Mouse (Mus musculus) mature B cell (primary cell): ENCODE measurements around the gene Ntn4.

ENCODE experiments used
- in situ Hi-C: fragments of 300-500 bp; cut with MboI; formaldehyde crosslinking; loops from 2 replicates; pipeline ENCODE4 v1.14.3; 2019

The Ntn4 gene

GRCm38 (mm10) chr10:93641821-93642746, 1.6 kb downstream of the Ntn4 start:
- in situ Hi-C loops = no loop called here

GRCm38 (mm10) chr10:93642897-93643296, 2.4 kb downstream of the Ntn4 start:
- in situ Hi-C loops = no loop called here

GRCm38 (mm10) chr10:93644451-93644941, 4.0 kb downstream of the Ntn4 start:
- in situ Hi-C loops = no loop called here

DNA sequence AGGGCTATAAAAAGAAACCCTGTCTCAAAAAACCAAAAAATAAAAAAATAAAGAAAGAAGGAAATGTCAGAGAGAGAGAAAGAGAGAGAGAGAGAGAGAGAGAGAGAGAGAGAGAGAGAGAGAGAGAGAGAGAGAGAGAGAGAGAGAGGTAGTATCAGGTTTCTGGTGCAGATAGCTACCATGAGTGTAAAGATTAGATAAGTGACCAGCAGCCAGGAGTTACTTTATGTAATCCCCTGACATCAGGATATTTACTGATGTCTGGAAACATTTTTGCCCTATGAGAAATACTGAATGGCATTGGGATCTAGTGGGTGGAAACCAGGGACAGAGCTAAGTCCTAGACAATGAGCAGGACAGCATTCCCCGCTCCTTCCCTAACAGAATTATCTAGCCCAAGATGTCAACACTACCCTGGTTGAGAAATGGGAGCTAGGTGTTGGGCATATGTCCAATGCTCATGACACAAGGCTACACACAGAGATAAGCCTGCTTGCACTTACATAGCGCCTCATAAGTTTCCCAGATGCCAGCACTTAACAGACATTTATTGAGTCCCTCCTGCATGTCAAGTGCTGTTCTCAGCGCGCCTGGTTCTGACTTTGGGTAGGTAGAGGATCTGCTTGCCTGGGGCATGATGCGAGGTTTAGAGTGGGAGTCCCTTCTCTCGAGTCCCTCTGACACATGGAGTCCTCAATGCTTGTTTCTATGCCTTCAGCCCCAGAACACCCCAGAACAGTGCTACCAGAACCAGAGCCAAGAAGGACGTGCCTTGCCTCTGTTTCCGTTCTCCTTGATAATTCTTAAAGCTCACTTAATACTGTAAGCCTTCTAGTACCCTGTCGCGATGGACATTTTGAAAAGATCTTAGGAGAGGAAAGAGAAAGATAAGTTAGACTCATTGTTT, 7.4 kb downstream of the Ntn4 start:
- in situ Hi-C loops = no loop called here

- in situ Hi-C loops = no loop called here
These were observed 8.2 kb downstream of the Ntn4 start for GRCm38 (mm10) chr10:93648598-93649102.

GRCm38 (mm10) chr10:93649127-93649526, 8.6 kb downstream of the Ntn4 start:
- in situ Hi-C loops = no loop called here

DNA sequence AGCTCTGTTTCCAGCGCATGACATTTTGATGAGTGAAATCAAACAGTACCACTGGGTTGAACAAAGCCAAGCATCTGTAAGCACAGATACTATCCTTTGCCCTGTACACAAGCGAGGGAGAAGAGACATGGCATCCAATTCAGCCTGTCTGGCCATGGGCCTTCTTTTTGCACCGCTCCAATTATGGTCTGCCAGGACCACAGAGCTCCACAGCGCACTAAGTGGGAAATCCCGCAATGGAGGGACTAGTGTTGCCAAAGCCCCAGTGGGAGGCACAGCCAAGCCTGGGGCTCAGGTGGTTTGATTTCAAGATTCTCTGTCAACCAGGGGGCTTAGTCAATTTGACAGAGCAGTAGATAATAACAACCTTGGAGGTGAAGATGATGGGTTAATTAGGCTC, 9.1 kb downstream of the Ntn4 start:
- in situ Hi-C loops = no loop called here

DNA sequence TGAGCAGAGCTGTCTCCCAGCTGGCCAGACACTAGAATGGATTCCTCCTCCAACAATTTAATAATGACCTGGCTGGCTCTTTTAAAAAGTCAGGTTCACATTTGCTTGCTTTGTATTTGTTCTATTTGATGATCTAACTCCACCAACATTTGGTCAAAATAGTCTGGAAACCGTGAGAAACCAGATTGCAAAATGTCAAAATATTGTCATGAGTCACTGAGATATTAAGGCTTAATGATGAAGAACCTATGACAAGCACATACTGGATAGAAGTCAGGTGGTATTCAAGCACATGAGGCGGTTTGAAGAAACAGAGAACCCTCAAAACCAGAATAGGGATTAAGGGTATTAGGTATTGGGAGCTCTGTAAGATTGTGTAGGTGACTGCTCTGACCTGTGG, 12.8 kb downstream of the Ntn4 start:
- in situ Hi-C loops = no loop called here

GRCm38 (mm10) chr10:93655428-93655827, 14.9 kb downstream of the Ntn4 start:
- in situ Hi-C loops = no loop called here

DNA sequence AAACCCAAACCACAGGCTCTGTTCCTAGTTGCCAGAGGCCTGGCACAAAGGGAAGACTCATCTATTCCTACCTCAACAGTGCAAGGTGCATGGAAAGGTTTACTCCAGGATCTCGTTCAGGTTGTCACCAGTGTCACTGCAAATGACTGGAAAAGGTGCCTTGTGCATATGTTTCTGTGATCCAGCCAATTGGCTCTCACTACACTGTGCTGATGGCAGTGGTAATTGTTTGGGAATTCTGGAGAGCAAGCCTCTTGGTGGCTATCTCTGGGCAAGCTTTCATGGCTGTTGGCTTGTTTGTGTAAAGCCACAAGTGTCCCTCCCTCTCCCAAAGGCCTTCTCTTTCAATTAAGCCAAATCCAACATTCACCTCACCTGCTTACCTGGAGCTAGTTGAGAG, 19.3 kb downstream of the Ntn4 start:
- in situ Hi-C loops = no loop called here

DNA sequence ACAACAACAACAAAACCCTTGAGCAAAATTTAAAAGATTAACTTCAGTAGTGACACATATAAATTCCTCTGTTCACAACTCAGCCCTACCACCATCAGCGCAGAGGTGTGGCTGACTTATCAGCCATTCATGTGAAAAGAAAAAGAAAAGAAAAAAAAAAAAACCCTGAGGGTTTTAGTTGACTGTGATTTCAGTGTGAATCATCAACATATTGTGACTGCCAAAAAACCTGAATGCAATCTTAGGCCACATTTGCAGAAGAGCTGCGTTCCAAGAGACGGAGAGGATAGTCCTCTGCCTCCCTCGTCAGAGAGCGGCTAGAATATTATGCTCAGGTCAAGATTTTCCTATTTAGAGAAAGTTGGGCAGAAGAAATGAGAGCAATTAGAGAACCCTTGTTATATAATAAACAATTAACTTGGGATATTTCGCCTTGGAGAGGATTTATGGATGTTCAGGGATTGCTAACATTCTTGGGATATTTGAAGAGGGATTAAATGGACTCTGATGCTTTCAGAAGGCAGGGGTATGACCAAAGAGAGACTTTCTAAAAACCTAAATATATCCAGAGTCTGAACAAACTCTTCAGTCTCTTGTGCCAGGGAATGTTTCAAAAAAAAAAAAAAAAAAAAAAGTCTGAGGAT, 21.0 kb downstream of the Ntn4 start:
- in situ Hi-C loops = no loop called here

DNA sequence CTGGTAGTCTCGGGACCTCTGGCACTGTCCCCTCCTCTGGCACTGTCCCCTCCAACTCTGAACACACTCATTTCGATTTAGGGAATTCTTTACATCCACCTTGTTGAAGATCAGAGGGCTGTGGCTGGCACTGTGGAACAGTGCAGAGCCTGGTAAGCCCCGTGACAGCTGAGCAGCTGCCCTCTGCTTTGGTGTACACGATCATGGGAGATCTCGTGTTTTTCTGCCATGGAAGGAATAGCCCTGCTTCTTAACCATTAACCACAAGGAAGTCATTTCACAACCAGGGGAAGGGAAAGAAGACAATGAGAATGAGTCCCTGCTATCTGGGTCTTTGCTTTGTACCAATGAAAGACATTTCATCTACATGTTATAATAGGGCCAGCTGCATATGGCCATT, 21.5 kb downstream of the Ntn4 start:
- in situ Hi-C loops = no loop called here

GRCm38 (mm10) chr10:93666222-93666621, 25.7 kb downstream of the Ntn4 start:
- in situ Hi-C loops = no loop called here

DNA sequence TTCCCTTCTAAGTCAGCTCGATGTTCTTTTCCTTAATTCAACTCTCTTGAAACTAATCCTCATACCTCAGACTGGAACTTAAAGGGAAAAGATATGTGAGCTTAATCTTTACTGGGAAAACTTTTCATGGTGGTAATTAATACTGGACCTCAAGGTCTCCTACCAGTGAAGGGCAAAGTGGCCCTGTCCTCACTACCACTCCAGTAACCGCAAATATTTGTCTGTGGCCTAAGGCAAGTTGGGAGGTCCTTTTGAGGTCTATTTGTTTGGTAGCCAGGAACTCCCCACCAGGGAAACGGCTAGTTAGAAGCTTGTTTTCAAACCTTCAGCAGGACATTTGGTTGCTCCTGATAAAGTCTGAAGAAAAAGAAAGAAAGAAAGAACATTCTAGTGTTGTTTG, 26.5 kb downstream of the Ntn4 start:
- in situ Hi-C loops = no loop called here

- in situ Hi-C loops = no loop called here
These were observed 32.4 kb downstream of the Ntn4 start for GRCm38 (mm10) chr10:93672646-93673479.

DNA sequence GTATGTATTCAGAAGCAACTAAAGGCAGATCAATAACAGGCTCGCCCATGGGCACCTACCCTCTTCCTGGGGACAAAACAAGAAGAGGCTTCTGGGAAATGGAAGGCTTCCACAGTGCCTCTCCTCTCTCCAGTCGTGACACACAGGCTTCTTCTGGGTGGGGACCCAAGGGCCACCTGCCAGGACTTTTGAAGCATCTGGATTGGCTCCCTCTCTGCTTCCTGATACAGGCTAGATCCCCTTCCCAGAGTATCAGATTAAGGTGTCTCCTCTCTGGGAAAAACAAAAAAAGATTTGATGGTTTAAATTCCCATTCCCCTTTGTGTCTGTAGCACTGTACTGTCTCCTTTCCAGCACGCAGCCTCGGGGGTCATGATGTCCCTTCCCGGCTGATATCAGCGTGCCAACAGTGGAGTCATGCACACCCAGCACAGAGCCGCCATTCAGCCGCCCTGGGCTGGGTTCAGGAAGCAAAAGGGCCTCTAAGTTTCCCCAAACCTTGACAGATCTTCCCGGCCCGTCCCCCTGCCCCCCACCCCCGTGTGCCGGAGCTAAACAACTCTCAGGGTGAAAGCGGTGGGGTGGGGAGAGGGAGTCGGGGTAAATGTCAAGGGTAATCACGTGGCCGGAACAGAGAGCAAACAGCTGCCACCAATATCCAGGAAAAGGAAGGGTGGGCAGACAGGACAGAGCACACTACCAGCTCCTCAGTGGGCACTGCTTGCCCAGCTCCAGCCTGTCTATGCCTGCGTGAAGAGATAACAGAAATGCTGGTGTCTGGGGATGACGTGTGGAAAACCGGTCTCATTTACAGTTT, 38.9 kb downstream of the Ntn4 start:
- in situ Hi-C loops = no loop called here

GRCm38 (mm10) chr10:93680680-93681377, 40.3 kb downstream of the Ntn4 start:
- in situ Hi-C loops = no loop called here

DNA sequence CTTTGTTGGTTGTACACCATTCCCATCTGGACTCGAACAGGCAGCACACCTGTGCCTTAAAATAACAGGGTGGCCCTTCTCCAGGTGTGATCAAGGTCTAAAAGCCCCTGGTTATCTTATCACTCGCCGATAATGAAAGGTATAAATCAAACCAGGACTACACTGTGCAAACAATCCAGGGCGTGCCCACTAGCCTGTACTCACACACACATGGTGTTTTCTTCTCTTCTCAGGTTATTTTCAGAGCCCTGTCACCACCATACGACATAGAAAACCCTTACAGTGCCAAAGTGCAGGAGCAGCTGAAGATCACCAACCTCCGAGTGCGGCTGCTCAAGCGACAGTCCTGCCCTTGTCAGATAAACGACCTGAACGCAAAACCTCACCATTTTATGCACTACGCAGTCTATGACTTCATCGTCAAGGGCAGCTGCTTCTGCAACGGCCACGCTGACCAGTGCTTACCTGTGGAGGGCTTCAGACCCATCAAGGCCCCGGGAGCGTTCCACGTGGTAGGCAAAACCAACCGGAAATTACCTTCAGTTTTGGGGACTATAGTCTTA, 41.8 kb downstream of the Ntn4 start:
- in situ Hi-C loops = no loop called here

- in situ Hi-C loops = no loop called here
These were observed 42.7 kb downstream of the Ntn4 start for GRCm38 (mm10) chr10:93683185-93683584.
